Mouse (Mus musculus): ENCODE results near the gene Gm45785.

Gm45785 gene

DNA sequence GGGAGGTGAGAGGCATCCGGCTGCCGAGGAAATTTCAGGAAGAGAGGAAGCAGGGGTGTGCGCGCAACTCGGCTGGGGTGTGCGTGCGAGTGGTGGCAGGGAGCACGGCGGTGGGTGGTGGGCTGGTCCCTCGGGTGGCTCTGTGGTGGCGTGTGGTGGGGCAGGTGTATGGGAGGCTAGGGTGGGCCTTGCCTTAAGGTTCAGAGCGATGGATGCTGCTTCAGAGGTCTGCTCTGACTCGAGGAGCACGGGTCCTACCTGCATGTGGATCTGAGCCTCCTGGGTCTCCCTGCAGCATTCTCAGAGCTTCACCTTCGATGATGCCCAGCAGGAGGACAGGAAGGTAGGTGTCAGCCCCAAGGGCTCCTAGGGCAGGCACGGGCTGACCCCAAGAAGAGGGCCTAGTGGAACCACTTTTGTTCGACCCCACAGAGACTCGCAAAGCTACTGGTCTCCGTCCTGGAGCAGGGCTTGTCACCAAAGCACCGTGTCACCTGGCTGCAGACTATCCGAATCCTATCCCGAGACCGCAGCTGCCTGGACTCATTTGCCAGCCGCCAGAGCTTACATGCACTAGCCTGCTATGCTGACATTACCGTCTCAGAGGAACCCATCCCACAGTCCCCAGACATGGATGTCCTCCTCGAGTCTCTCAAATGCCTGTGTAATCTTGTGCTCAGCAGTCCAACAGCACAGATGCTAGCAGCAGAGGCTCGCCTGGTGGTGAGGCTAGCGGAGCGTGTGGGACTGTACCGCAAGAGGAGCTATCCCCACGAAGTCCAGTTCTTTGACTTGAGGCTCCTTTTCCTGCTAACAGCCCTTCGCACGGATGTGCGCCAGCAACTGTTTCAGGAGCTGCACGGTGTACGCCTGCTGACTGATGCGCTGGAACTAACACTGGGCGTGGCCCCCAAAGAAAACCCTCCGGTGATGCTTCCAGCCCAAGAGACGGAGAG is 1.7 kb upstream of the Gm45785 start, which contains the start of gene Bet1l:
Gene Bet1l (minus strand): TSS at position 28 of the 956 bp plus-strand sequence.
- DNase-seq = peak; percentile 12 to 35

DNA sequence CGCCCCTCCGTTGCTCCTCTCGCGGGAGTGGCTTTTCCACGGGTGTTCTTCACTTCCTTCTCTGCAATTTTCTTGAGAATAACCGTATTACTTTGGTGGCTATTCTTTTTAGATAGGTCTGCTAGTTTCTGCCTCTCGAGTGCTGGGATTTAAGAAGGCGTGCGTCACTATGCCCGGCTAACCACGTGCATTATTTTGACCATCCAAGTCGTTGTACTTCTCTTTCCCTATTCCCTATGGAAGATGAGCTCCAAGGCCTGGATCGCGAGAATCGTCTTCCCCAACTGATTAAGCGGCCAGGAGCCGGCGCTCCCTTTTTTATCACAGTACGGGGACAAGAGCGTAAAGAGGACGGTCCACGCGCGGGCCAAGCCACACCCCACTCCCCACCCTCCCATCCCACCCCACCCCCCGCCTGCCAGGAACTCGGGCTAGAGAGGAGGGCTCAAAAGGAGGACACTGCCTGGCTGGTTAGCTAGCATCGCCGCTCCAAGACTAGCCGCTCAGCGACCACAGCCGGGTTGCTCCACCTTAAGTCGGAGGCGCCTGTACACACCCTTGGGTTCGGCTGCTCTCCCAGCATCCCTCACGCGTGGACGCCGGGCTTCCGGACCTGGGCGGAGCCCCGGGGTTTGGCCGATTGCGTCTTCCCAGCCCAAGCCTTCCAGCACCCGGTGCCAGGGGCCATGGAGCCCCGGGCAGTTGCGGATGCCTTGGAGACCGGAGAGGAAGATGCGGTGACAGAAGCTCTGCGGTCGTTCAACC is 836 bp upstream of the Gm45785 start, which contains the start of gene Ric8a:
Gene Ric8a (plus strand): TSS at position 173 of the 765 bp plus-strand sequence.
- DNase-seq = peak; percentile 89 to 91

DNA sequence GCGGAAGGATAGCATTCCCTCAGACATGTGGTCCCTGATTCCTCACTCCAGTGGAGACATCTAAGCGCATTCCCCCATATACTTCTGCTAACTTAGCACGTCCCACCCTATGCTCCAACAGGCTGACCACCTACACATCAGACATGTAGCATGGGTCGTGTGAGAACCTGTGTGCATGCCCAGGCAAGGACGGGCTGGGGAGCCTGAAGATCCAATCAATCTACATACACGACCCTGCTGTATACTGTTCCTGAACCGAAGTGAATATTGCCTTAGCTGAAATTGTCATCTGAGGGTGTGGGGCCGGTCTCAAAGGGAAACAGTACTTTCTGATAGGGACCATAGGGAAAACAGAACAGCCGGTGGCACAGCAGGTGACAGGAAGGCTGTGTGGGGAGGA is 950 bp downstream of the Gm45785 start:
- no peak for DNase-seq

DNA sequence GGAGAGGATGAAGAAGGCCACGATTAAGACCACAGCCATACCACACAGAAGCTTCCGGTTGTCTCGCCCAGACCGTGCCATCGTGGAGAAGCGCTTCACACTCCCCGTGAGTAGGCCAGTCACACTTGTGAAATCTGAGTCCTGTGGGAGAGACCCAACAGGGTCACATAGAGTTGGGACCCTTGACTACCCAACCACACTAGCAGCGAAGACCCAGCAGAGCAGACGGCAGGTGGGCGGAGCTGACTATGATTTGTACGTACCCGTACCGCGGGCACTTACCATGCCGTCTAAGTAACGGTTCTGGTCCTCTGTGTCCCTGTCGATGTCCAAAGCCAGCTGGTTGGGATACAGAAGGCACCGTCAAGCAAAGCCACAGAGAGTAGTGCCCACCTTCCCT is 1.6 kb downstream of the Gm45785 start:
- DNase-seq = no peak

DNA sequence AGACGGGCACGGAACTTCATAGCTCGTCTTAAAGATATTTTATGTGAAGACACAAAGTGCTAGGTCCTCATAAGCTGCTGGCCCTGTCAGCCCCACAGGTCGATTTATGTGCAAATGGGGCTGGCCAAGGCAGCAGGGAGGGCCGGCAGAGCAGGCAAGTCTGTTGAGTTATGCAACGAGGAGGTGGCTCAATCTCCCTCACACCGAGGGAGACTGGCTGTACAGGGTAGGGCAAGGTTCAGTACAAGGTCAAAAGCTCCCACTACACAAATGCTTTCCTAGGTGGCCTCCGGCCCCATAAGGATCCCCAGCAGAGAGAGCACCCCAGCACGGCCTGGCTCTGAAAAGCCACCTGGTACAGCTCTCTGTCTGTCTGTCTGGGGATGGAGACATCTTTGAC is 2.7 kb downstream of the Gm45785 start:
- DNase-seq = no peak

DNA sequence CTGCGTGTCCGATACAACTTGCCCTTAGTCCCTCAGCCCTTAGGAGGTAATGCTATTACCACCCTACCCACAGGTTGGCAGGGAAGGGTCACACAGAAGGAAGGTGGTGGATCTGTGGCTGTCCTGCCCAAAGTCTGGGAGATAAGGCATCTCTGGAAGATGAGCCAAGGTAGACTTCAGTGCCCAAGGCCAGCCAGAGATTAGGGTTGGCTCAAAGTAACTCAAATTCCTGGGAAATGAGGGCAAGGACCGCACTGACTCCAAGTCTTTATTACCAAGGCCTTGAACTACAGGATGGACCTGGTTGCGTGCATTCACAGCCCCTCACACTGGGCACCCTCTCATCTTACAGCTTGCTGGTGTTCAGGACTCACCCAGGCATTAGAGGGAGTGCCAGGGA is 4.2 kb downstream of the Gm45785 start:
- no peak for DNase-seq

DNA sequence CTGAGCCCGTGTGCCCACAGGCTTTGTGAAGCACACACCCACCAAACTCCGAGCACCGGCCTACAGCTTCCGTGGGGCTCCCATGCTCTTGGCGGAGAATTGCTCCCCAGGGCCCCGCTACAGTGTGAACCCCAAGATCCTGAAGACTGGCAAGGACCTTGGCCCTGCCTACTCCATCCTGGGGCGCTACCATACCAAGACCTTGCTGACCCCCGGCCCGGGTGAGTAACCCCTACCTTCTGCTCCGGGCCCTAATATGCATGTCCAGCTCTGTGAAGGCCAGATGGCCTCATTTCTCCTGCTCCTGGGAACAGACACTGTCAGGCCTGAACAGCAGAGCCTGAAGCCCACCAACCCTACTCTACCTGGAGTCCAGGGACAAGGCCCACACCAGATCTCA is 7.5 kb downstream of the Gm45785 start:
- no peak for DNase-seq

DNA sequence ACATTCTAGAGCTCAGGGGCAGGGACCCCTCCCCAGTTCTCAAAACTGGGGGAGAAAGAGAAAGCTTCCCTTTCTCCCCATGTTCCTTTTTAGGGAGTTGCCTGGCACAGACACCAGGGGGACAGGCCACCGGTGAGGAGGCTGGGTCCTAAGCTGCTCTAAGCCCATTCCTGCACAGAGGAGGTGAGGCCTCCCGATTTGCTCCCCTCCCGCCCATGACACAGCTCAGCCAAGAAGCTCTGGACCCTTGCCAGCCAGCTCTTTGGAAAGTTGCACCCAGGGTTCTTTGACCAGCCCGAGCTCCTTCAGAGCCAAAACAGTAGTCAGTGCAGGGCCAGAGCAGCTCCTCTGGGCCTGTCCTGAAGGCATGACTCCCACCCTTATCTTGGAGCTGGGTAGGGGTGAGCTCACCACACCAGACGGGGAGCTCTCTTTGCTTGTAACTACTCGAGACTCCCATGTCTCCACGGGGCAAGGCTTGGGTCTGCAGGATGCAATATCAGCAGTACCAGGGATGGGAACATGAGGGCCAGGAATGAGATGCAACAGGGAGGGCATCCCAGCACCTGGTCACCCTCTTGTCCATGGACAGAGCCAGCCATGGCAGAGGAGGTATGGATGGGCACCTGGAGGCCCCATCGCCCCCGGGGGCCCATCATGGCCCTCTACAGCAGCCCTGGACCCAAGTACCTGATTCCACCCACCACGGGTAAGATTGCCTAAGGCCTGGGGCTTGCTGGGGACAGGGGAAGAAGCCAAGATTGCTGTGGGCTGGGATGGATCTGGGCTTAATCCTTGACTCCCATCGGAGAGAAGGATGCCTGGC is 8.2 kb downstream of the Gm45785 start, which contains the start of gene Odf3:
Gene Odf3 (plus strand): TSS at position 51 of the 826 bp plus-strand sequence.
- DNase-seq = no peak

DNA sequence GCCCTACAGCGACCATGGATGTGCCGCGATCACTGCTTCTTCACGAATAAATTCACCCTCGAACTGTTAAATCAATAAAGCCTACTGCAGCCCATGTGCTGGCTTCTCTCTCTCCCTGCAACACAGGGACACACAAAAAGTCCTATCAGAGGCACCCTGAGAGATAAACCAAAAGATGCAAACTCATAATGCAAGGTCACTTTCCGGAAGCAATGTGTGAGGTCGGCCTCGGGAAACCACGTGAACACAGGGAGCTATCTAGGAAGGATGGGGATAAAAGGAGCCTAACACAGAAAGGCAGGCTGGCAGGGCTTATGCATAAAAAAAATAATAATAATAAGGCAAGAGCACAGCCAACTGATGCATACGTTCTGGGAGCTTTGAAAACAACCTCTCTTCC is 9.5 kb downstream of the Gm45785 start:
- no peak for DNase-seq

DNA sequence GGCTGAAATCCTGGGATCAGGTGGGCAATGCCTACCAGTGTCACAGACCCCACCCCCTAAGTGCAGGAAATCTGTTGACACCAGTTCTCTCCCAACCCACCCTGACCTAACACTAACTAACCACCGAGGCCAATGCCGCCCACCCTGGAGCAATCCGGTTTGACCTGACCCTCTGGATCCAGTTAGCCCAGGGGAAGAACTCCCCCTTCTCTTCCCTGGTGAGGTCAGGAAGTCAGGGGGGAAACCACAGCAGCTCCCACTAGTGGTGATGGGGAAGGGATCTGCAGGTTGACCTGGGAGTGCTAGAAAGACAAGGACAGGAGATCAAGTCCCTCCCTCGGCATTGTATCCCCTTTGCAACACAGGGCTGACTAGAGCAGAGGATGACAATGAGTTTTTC is 10.4 kb downstream of the Gm45785 start:
- DNase-seq = no peak

DNA sequence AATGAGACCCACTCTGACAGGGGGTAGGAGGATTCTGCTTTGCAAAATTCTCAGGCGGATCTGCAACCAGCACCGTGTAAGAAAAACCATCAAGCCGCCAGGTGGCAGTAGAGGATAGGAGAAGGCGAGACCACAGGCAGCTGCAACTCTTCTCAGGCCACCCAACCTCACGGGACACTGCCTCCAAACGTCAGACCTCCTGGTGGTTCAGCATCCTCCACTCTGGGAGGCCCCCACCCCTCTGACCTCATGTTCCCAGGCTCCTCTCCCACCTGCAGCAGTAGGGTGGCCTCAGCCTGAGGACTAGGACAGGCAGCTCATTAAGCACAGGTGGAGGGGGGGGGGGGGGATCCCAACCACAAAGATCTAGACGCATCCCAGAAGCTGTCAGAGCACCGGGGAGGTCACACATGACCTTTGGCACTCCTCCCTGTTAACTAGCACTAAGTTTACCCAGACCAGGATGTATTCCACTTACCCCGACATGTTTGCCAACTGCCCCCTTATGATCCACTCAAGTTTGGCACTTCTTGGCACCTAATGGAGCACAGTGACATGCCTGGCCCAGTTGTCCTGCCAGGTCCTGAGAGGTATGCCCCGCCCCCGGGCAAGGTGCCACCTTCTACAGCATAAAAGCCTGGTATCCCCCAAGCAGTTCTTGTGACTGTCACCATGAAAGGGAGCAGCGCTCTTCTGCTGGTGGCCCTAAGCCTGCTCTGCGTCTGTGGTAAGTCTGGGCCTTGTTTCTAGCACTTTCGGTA is 11.0 kb downstream of the Gm45785 start, which contains the start of gene Scgb1c1:
Gene Scgb1c1 (plus strand): TSS at position 643 of the 761 bp plus-strand sequence.
- DNase-seq = peak; percentile 90 to 92

DNA sequence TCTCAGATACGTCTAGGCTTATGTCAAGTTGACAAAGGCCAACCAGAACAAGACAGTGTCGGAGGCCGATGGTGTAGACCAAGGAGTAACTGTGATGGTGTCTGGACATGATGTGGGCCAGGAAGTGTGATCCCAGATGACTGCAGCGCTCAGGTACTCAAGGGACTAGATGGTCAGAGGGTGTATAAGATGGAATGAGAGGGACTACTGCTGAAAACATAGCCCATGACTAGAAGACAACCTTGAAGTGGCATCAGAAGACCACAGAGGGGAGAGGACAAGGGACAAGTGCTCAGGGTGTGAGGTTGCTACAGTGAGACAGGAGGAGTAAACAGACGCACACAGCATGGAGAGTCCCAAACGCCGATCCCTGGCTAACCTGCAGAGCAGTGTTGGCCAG is 12.3 kb downstream of the Gm45785 start:
- no peak for DNase-seq

DNA sequence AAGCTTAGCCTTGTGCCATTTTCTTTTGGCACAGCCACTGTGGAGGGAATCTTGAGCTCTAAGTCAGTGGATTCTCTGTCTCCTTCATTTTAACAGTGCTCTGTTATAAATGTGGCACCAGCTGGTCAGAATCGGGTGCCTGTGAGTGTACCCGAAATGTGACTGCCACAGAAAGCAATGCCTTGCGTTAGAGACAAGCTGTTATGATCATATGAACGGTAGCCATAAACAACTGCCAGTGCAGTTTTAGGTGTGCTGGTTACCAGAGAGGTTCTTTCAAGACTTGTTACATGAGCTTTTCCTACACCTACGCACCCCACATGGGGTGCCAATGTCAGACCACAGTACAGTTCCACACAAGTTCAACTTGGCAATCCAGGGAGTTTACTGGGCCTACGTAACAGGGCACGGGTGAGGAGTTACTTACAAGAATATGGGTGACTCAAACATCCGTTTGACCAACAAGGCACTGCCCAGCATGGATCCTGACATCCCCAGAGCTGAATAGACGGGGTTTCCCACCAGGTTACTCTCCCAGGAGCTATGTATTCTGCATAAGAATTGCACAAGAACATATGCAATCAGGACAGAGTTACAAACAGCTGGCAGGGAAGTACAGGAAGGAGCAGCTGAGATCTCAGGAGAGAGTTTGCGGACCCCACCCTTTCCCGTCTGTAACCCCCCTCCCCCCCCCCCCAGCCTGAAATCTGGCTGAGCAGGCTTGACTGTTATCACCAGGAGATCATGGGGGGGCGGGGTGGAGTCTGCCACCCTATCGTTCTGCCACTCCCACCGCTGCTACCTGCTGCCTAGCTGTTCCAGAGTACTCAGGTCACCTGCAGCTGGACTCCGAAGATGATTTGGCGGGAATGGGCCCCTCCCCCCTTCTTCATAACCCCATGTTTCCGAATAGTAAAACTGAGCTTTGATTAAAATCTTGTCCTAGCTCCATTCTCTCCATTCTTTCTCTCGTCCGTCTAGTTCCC is 15.1 kb downstream of the Gm45785 start:
- DNase-seq = no peak

DNA sequence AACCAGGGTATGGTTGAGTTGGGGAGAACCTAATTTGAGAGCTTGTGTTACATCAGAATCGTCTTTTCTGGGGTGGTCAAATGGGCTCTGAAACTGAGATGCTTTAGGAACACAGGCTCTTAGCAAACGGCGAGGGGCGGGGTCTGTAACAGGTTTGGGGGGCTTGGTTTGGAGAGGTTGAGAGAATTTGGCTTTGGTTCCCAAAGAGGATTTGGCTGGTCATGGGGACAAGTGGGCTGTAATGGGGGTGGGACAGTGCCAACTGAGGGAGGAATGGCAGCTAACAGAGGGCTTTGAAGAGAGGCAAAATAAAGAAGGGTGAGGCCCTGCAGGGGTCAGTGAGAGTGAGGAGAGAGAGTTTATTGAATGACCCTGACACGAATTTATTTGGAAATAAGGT is 16.6 kb downstream of the Gm45785 start:
- no peak for DNase-seq

DNA sequence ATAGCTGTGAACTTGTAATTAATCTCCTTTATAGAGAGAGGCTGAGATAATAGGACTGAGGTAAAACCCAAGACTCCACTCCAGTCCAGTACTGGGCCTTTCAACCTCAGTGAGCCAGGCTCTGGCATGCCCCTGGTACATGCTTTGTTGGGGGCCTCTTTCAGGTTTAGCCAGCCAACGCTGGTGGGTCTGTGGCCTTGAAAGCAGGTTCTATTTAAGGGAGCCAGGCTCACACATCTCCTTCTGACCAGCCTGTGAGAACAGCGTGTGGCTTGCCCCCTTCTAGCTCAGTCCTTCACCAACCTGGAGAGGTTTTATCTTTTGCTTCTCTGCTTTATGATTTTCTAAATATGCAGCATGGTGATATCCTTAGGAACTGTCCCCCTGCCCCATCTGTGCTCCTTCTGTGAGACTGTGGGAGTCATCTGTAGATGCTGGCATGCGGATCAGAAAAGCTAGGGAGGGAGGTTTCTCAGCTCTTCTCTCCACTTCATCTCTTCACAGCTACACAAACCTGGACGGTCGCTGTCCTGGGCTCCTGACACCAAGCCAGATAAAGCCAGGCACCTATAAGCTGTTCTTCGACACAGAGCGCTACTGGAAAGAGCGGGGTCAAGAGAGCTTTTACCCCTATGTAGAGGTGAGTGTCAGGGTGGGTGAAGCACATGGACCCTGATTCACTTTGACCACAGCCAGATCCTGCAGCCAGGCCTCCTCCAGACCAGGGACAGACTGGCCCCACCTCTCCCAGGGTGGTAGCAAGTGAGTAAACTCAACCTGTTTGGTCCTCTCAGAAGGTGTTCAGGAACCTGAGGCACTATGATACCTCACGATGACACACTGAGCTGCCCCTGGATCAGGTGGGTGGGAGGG is 19.7 kb downstream of the Gm45785 start:
- DNase-seq = no peak

DNA sequence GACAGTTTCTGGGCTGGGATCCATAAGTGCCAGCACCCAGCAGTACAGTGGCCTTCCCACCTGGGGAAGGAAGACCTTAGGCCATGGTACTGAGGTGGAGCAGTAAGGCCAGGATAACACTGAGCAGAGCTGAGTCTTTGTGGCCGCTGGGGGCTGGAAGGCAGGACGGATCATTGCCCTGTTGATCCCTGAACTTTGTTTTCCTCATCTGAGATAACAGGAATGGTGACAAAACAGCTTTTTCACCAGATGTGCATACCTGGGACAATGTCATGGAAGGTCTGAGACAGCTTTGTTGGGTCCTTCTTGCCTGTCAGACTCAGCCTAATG is 20.4 kb downstream of the Gm45785 start:
- no peak for DNase-seq

DNA sequence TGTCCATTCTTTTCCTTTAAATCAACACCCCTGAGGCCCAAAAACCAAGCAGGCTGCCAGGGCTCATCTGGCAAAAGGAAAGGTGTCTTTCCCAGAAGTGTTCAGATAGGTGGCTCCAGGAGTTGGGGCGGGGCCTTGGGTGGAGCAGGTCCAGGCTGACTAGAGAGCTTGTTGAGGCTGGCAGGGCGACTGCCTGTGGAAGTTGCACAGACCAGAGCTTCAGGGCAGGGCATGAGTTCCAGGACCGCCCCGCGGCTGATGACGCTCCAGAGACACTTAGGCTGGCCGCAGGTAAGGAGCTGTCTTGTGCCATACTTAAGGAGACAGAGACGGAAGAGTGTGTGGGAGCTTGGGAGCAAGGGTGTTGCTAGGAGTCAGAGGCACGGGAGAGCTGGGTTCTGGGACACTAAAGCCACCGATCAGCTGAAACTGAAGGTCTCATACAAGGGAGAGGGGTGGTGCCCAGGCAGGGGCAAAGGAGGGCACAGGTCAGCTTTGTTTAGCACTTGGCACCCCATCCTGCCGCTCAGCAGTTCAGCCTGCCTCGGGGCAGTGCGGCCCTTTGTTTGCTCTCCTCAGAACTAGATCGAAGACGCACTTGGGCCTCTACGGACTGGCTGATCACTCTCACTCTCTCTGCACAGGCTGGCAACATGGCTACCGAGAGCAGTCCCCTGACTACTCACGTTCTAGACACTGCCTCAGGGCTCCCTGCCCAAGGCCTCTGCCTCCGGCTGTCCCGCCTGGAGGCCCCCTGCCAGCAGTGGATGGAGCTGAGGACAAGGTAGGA is 21.0 kb downstream of the Gm45785 start, which contains the start of gene Urah:
Gene Urah (plus strand): TSS at position 51 of the 790 bp plus-strand sequence.
- DNase-seq = no peak

DNA sequence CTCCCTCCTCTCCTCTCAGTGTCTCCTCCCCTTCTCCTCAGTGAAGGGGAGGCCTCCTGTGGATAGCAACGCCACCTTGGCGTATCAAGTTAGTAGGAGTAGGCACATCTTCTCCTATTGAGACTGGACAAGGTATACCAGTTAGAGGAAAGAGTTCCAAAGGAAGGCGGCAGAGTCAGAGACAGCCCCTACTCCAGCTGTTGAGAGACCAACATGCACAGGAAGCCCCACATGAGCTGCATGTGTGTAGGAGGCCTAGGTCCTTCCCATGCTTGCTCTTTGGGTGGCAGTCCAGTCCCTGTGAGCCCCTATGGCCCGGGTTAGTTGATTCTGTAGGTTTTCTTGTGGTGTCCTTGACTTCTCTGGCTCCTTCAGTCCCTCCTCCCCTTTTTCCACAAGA is 22.8 kb downstream of the Gm45785 start:
- no peak for DNase-seq

DNA sequence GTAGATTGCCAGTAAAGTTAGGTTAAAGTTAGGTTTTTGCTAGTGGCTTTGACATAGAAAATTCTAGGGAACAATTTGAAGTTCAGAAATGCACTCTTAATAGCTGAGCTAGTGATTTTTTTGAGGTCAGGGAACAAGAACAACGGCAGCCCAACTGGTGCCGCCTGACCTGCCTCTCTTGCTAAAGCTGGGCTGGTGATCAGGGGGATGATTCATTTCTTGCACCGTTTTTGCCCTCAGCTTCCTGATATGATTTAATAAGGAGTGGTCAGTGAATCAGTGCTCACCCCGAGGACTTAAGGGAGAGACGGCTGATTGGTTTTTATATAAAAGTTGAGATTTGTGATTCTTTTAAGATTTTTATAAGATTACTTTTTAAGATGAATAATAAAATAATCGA is 24.7 kb downstream of the Gm45785 start:
- DNase-seq = no peak

All from cerebellum, adult 18-20 months (tissue).